Mouse (Mus musculus) neural tube, embryonic 12.5 days (tissue): ENCODE data around the gene Arfgap2. TPM values are rescaled to one million over a fixed set of nuclear protein-coding genes. Genes with fewer than 3 reads are reported as not detected.

Experiments
- ATAC-seq: fragments of 200-750 bp; cut with Nextera tagmentation; 2 replicates; pipeline ENCODE4 v1.8.0; 2017; ENCODE audit warnings: low read depth, mild to moderate bottlenecking, moderate TSS enrichment, moderate library complexity; ENCODE audit not compliant: low FRiP score
- H3K27ac ChIP-seq: fragments of 300-500 bp; sonication (generic); 2 replicates; pipeline ENCODE4 v1.5.1; 2016
- H3K27me3 ChIP-seq: fragments of 300-500 bp; sonication (generic); replicated peaks from 2 replicates; pipeline ENCODE4 v1.6.1; 2016; ENCODE audit warnings: mild to moderate bottlenecking
- H3K36me3 ChIP-seq: fragments of 300-500 bp; sonication (generic); 2 replicates; pipeline ENCODE4 v1.6.1; 2016; ENCODE audit warnings: mild to moderate bottlenecking
- H3K4me1 ChIP-seq: fragments of 300-500 bp; sonication (generic); 2 replicates; pipeline ENCODE4 v1.6.1; 2016
- H3K4me2 ChIP-seq: fragments of 300-500 bp; sonication (generic); replicated peaks from 2 replicates; pipeline ENCODE4 v1.6.1; 2016; ENCODE audit warnings: mild to moderate bottlenecking
- H3K4me3 ChIP-seq: fragments of 300-500 bp; sonication (generic); 2 replicates; pipeline ENCODE4 v1.5.1; 2016
- H3K9ac ChIP-seq: fragments of 300-500 bp; sonication (generic); 2 replicates; pipeline ENCODE4 v1.6.1; 2016; ENCODE audit warnings: mild to moderate bottlenecking
- H3K9me3 ChIP-seq: fragments of 300-500 bp; sonication (generic); 2 replicates; pipeline ENCODE4 v1.6.1; 2016; ENCODE audit warnings: mild to moderate bottlenecking
- WGBS: fragments of 180-500 bp; shearing (Covaris S2); methylation state at CpG from one replicate; pipeline ENCODE4 v1.1.7; 2016; 5-methylcytosine and 5-hydroxymethylcytosine counted together
- polyA plus RNA-seq: library from polyadenylated mRNA; unstranded; fragments of >200 nt; fragmentation: Nextera tagmentation; extraction: Ambion mirVana; gene quantifications from 2 replicates; pipeline ENCODE4 v1.2.1, GENCODE M21; 2016

Gene Arfgap2
- polyA plus RNA-seq, 1 experiment from 2014 or later: 79.6 TPM

DNA sequence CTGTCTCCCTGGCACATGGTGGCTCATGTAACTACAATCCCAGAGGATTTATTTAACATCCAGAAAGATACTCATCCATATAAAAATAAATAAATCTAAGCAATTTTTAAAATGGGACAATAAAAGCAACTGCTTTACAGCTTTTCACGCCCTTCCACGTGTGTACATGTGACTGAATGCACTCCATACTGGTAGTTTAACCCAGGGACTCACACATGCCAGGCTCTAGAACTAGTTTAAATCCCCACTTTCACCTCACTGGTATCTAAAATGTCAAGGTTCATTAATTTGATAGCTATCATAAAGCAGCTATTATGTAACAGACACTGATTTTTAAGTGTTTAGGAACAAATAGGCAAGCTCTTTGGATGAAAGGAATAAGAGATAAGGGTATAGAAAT, 57.1 kb downstream of the Arfgap2 start:
- no peak overlapping the region for H3K9ac ChIP-seq
- H3K27ac ChIP-seq: no peak overlapping the region
- H3K36me3 ChIP-seq: no peaks in the 10 kb centered on the region
- WGBS: 83% methylated on average over 2 of the region's 2 CpGs
- peaks cover 7% of the 10 kb centered on the region; the same call in 1 of the 2 replicates for H3K4me1 ChIP-seq
- no peak overlapping the region for H3K4me3 ChIP-seq
- no peaks in the 10 kb centered on the region for H3K9me3 ChIP-seq
- H3K4me2 ChIP-seq: no peak overlapping the region
- no peaks in the 10 kb centered on the region for H3K27me3 ChIP-seq
- no peak for ATAC-seq

GRCm38 (mm10) chr2:91322490-91322889, 57.7 kb downstream of the Arfgap2 start:
- no peaks in the 10 kb centered on the region for H3K9me3 ChIP-seq
- no peaks in the 10 kb centered on the region for H3K36me3 ChIP-seq
- no peak overlapping the region for H3K27ac ChIP-seq
- 77% methylated on average over 4 of the region's 4 CpGs for WGBS
- peaks cover 10% of the 10 kb centered on the region; the same call in 1 of the 2 replicates for H3K4me1 ChIP-seq
- H3K4me3 ChIP-seq: no peak overlapping the region
- no peak for ATAC-seq
- H3K9ac ChIP-seq: no peak overlapping the region
- H3K27me3 ChIP-seq: no peaks in the 10 kb centered on the region
- no peak overlapping the region for H3K4me2 ChIP-seq

GRCm38 (mm10) chr2:91324346-91324745, 59.6 kb downstream of the Arfgap2 start:
- H3K9me3 ChIP-seq: no peaks in the 10 kb centered on the region
- H3K4me1 ChIP-seq: peaks cover 18% of the 10 kb centered on the region
- no peak for ATAC-seq
- H3K4me2 ChIP-seq: no peak overlapping the region
- H3K9ac ChIP-seq: no peak overlapping the region
- no peaks in the 10 kb centered on the region for H3K27me3 ChIP-seq
- 88% methylated on average over 1 of the region's 1 CpGs for WGBS
- no peak overlapping the region for H3K27ac ChIP-seq
- H3K4me3 ChIP-seq: no peak overlapping the region
- no peaks in the 10 kb centered on the region for H3K36me3 ChIP-seq

GRCm38 (mm10) chr2:91324761-91325421, 60.1 kb downstream of the Arfgap2 start:
- Histone ChIP-seq H3K4me3 (no peak overlapping the region), H3K9ac (no peak overlapping the region), H3K27ac (no peak overlapping the region), H3K9me3 (no peaks in the 10 kb centered on the region), H3K4me1 (peaks cover 21% of the 10 kb centered on the region), H3K36me3 (no peaks in the 10 kb centered on the region), H3K27me3 (no peaks in the 10 kb centered on the region), H3K4me2 (0 out of 2 replicates have a peak overlapping the region, but pooled peaks have one; percentile 5)
- WGBS: 47% methylated on average over 15 of the region's 15 CpGs
- no peak for ATAC-seq

Other genes starting within 250 kb of the Arfgap2 start
- gene Rapsn, start 229.4 kb upstream of the Arfgap2 start, polyA plus RNA-seq: 3.5 and 4.7 TPM in 2 replicates
- 281 and 296 TPM in 2 replicates for gene Psmc3, start 211.0 kb upstream of the Arfgap2 start, polyA plus RNA-seq
- gene Slc39a13, start 194.6 kb upstream of the Arfgap2 start, polyA plus RNA-seq: 30.0 and 30.9 TPM in 2 replicates
- gene Spi1, start 182.6 kb upstream of the Arfgap2 start, polyA plus RNA-seq: 4.0 and 4.6 TPM in 2 replicates
- 0.30 and 0.80 TPM in 2 replicates for gene Mybpc3, start 146.8 kb upstream of the Arfgap2 start, polyA plus RNA-seq
- 42.0 and 51.8 TPM in 2 replicates for gene Madd, start 81.1 kb upstream of the Arfgap2 start, polyA plus RNA-seq
- gene Nr1h3, start 62.1 kb upstream of the Arfgap2 start, polyA plus RNA-seq: 1.0 and 1.7 TPM in 2 replicates
- gene Acp2, start 62.1 kb upstream of the Arfgap2 start, polyA plus RNA-seq: 35.3 and 39.8 TPM in 2 replicates
- 7.5 and 9.3 TPM in 2 replicates for gene Ddb2, start 28.0 kb upstream of the Arfgap2 start, polyA plus RNA-seq
- 20.8 and 22.1 TPM in 2 replicates for gene Pacsin3, start 9.0 kb upstream of the Arfgap2 start, polyA plus RNA-seq
- 106 and 112 TPM in 2 replicates for gene 1110051M20Rik, start 179.7 kb downstream of the Arfgap2 start, polyA plus RNA-seq
- gene Lrp4, start 192.5 kb downstream of the Arfgap2 start, polyA plus RNA-seq: 5.3 and 5.4 TPM in 2 replicates